Mouse (Mus musculus): ENCODE results near the gene Dzank1.

The Dzank1 gene

DNA sequence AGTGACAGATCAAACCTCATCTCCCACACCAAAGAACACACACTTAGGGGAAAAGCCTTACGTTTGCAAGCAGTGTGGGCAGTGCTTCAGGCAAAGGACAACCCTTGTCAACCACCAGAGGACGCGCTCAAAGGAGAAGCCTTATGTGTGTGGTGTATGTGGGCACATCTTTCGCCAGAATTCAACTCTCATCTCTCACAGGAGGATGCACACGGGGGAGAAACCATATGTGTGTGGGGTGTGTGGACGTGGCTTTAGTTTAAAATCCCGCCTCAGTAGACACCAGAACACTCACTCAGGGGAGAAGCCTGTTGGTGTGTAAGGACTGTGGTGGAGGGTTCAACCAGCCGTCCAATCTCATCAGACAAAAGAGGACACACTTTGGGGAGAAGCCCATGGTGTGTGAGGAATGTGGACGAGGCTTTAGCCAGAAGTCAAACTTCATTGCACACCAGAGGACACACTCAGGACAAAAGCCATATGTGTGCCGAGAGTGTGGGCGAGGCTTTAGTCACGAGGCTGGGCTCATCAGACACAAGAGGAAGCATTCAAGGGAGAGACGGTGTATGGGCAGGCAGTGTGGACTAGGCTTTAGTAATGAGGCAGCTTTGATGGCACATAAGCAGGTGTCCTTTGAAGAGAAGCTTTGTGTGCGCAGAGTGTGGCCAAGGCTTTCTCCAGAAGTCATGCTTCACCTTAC lies 61.2 kb downstream of the Dzank1 start:
- DNase-seq (ENCODE audit: low read depth, low spot score): no peak

- no peak for DNase-seq (ENCODE audit: low read depth, low spot score)
These were observed 62.1 kb downstream of the Dzank1 start for GRCm38 (mm10) chr2:144464799-144465760.

DNA sequence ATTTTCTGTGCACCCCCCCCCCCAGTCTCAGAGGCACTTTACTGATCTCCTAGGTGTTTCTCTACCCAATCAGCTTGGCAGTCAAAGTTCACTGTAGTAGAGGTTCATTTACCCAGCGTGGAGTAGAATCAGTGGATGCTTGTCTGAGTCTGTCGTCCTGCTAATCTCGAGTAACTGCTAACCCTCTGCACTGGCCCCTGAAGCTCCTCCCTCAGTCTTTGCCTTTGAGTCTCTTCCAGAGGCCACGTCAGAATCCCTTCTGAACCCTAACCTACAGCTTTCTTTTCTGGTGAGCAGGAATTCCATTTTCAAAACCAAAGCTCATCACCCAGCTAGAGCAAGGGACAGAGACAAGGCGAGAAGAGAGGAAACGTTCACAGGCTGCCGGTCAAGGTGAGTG lies 63.0 kb downstream of the Dzank1 start:
- DNase-seq (ENCODE audit: low read depth, low spot score): no peak

GRCm38 (mm10) chr2:144458975-144459754 lies 68.0 kb downstream of the Dzank1 start:
- peak; percentile 72 for DNase-seq (ENCODE audit: low read depth, low spot score)

DNA sequence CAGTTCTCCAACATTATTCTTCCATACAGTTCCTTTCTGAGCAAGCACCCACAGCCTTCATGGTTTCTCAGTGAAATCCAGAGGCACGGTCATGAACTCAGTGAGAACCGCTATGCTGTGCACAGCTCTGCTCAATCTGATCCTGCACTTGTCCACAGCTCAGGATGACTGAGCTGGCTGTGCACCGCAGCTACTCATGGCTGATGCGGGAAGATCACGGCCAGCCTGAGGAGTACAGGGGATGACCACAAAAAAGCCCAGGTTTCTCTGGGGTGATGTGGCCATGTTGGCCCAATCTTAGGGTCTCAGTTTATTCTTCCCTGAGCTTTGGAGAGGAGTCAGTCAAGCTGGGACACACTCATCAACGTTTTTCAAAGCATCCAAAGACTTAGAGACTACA lies 68.9 kb downstream of the Dzank1 start:
- DNase-seq (ENCODE audit: low read depth, low spot score): no peak

GRCm38 (mm10) chr2:144452364-144453008 lies 74.7 kb downstream of the Dzank1 start:
- DNase-seq (ENCODE audit: low read depth, low spot score): peak; percentile 65

- no peak for DNase-seq (ENCODE audit: low read depth, low spot score)
These were observed 76.8 kb downstream of the Dzank1 start for GRCm38 (mm10) chr2:144450378-144450777.

GRCm38 (mm10) chr2:144446360-144446999 lies 80.7 kb downstream of the Dzank1 start:
- DNase-seq (ENCODE audit: low read depth, low spot score): no peak

DNA sequence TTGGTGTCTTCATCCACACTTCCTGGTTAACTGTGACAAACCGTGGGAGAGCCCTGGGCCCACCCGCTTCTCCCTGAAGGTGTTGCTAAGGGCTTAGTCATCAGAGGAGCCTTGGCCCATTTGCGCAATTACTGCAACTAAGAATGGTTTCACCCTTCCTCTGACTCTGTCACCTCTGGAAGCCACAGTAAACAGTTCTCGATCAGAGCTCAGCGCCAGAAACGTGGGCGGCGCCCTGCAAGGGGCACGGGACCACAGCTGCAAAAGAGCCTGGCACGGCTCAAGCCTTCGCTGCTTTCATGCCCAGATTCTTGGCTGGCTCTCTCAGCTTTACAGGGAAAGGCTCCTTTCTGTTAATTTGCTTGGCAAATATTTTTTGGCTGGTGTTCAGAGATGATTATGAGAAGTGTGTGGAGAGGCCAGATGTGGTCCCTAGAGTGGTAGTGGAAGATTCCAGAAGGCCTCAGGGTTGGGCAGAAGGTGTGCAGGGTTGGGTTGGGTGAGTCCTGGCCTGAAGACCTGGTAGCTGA lies 85.8 kb downstream of the Dzank1 start:
- no peak for DNase-seq (ENCODE audit: low read depth, low spot score)

DNA sequence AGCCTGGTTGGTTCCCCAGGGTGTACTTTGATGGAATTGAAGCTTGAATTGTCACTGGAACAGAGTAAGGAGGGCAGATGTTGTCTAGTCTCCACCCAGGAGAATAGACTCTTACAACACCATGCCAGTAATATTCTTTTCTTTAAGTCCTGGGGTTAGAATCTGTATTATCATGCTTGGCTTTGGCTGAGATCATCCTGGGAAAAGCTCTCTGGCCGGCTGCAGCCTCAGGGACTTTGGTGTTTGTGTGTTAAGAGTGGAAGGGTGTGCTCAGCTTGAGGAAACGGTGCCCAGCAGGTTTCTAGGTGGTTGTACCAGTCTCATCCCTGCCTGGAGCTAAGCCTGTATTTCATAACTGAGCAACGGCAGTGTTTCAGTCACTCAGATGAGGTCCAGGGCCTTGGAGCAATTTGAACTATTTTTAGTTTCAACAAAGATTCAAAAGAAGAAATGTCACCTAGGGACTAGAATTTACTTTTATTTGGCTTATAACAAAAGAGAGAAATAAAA lies 88.0 kb downstream of the Dzank1 start:
- DNase-seq (ENCODE audit: low read depth, low spot score): no peak

GRCm38 (mm10) chr2:144438424-144438823 lies 88.8 kb downstream of the Dzank1 start:
- no peak for DNase-seq (ENCODE audit: low read depth, low spot score)

DNA sequence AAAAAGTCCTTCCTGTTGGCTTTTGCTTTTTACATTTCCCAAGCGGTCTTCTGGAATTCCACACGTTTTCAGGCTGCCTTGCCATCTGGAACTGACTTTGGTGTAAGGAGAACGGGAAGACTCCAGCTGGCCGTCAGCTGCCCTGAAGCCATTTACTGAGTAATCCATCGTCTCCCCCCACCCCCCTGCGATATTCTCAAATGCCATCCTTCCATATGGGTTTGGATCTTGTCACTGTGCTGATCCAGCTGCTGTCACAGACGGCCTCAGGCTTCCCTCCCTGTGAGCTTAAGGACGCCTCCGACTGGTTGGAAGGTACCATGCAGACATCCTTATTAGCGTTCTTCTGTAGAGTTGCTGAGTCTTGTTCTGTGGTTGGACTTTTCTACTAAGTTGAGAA lies 91.5 kb downstream of the Dzank1 start:
- DNase-seq (ENCODE audit: low read depth, low spot score): no peak

DNA sequence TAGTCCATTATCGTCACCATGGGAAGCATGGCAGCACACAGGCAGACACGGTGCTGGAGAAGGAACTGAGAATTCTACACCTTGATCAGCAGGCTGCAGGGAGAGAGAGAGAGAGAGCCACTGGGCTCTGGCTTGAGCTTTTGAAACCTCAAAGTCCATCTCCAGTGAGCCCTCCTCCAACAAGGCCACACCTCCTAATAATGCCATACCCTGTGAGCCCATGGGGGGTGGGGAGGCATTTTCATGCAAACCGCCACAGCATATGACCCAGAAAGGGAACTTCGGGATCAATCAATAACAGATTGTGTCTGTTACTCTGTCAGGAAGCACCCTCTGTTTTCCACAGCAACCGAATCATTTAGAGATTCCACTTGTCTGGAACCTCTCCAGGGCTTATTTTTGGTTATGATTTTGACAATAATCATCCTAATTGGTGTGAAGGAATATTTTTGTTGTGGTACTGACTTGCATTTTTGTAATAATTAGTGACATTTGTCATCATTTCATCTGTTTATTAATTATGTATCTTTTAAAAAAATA lies 95.9 kb downstream of the Dzank1 start:
- no peak for DNase-seq (ENCODE audit: low read depth, low spot score)

- DNase-seq (ENCODE audit: low read depth, low spot score): no peak
These were observed 98.0 kb downstream of the Dzank1 start for GRCm38 (mm10) chr2:144429171-144429570.

GRCm38 (mm10) chr2:144428659-144429058 lies 98.6 kb downstream of the Dzank1 start:
- DNase-seq (ENCODE audit: low read depth, low spot score): no peak

- no peak for DNase-seq (ENCODE audit: low read depth, low spot score)
These were observed 99.4 kb downstream of the Dzank1 start for GRCm38 (mm10) chr2:144427852-144428251.

- DNase-seq (ENCODE audit: low read depth, low spot score): no peak
These were observed 101.5 kb downstream of the Dzank1 start for GRCm38 (mm10) chr2:144425761-144426160.

DNA sequence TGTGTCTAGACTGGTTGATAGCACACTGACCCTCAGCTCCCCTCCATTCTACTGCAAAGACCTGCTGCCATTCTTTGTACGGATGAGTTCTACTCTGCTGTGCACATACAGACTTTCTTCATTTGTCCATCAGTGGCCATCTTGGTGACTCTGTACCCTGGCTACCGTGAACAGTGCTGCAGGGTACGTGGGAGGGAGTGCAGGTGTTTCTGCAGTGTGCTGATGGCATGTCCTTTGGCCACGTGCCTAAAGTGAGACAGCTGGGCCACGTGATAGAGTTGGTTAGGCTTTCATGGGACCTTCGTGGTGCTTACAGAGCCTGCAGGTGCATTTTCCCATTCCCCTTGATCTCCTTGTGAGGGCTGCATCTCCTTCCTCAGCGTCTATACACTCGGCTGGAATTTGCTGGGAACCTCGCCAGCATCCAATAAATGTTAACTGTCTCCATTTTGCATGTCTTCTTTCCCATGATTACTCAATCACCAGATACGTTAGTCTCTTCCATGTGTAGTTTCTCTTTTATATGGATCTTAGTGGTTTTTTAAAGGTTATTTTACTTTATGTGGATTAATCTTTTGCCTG lies 105.0 kb downstream of the Dzank1 start:
- no peak for DNase-seq (ENCODE audit: low read depth, low spot score)

Data from skeletal muscle tissue, adult 2 months (tissue).